Comparison of ENCODE assay signal across 13 mouse cellular contexts in genomic region chr6:41554295-41555169, GRCm38 (mm10). TPM values are rescaled to one million over a fixed set of nuclear protein-coding genes. Genes with fewer than 3 reads are reported as not detected.
DNase-seq lines count a peak whose midpoint lies in the region; ATAC-seq and TF ChIP-seq lines count a peak whose summit lies in the region.
"Had no signal": no experiment of that assay in that cellular context is flagged by ENCODE, and none has a peak within 500 bp of the region (broad histone marks: within the 10 kb centered on the region; RNA-seq: fewer than 3 reads in every experiment).

No protein-coding gene starts in this region.

- no peaks in the 10 kb centered on the region for H3K9me3 ChIP-seq in liver, embryonic 12.5 days (replicated peaks)
- H3K9me3 ChIP-seq in CH12.LX (replicated peaks; ENCODE audit: low read length): no peaks in the 10 kb centered on the region
- H3K9me3 ChIP-seq in intestine, embryonic 15.5 days: no peaks in the 10 kb centered on the region
- H3K9me3 ChIP-seq: hindbrain, embryonic 15.5 days had no signal

- H3K4me3 ChIP-seq in liver, adult 2 months (ENCODE audit: insufficient read depth, low read depth, low read length): no peak overlapping the region
- H3K4me3 ChIP-seq in liver, embryonic 12.5 days: no peak overlapping the region
- no peak overlapping the region for H3K4me3 ChIP-seq in CH12.LX (replicated peaks in 1 of 3; ENCODE audit: low read depth in 2 of 3, low read length in 2 of 3, poor library complexity in 1 of 3)
- no peak overlapping the region for H3K4me3 ChIP-seq in myocyte
- no peak overlapping the region for H3K4me3 ChIP-seq in intestine, embryonic 15.5 days (replicated peaks)
- H3K4me3 ChIP-seq: hindbrain, embryonic 15.5 days; left cerebral cortex, adult 2 months had no signal

- TF ChIP-seq CTCF in liver, adult 2 months (IDR thresholded peaks at IDR 0.05; ENCODE audit: low read depth, low read length): no peak
- no peak for TF ChIP-seq CTCF in CH12.LX (conservative IDR thresholded peaks at IDR 0.05 in 1 of 2, IDR thresholded peaks at IDR 0.05 in 1 of 2; ENCODE audit: low read depth in 2 of 2, low read length in 2 of 2)

- dilution Hi-C loops in CH12.LX (cut with MboI; ENCODE audit: extremely low pct_ligation_motif_present, extremely low pct_unique_long_range_greater_than_20kb, low sequenced_read_pairs): no loop called here

- no peak for ATAC-seq in liver, embryonic 12.5 days
- no peak for ATAC-seq in intestine, embryonic 15.5 days

- H3K4me2 ChIP-seq in liver, embryonic 12.5 days: no peak overlapping the region
- no peak overlapping the region for H3K4me2 ChIP-seq in CH12.LX (ENCODE audit: insufficient read depth, low read depth, poor library complexity, severe bottlenecking)
- peak overlapping the region; percentile 40 for H3K4me2 ChIP-seq in myocyte (ENCODE audit: low read depth)
- H3K4me2 ChIP-seq in intestine, embryonic 15.5 days (replicated peaks): no peak overlapping the region
- H3K4me2 ChIP-seq: hindbrain, embryonic 15.5 days had no signal

- intact Hi-C loops in gastrocnemius, postnatal 36 days (cut with DNase I): no loop called here

- H3K36me3 ChIP-seq in liver, adult 2 months (ENCODE audit: control insufficient read depth, insufficient read depth, low read length): no peaks in the 10 kb centered on the region
- no peaks in the 10 kb centered on the region for H3K36me3 ChIP-seq in liver, embryonic 12.5 days
- H3K36me3 ChIP-seq in CH12.LX (replicated peaks in 1 of 2; ENCODE audit: control insufficient read depth in 1 of 2, insufficient read depth in 1 of 2, low read length in 1 of 2): no peaks in the 10 kb centered on the region
- H3K36me3 ChIP-seq in myocyte (ENCODE audit: control insufficient read depth, insufficient read depth): no peaks in the 10 kb centered on the region
- no peaks in the 10 kb centered on the region for H3K36me3 ChIP-seq in intestine, embryonic 15.5 days
- H3K36me3 ChIP-seq: hindbrain, embryonic 15.5 days had no signal

- no peak for TF ChIP-seq RAD21 in CH12.LX (IDR thresholded peaks at IDR 0.05; ENCODE audit: low read depth, low read length)

- no peaks in the 10 kb centered on the region for H3K79me2 ChIP-seq in liver, adult 2 months (ENCODE audit: control insufficient read depth, insufficient read depth, low read length)
- H3K79me2 ChIP-seq in CH12.LX (replicated peaks; ENCODE audit: control insufficient read depth, extremely low read depth, insufficient read depth, poor library complexity, severe bottlenecking): no peaks in the 10 kb centered on the region
- H3K79me2 ChIP-seq in myocyte (ENCODE audit: control insufficient read depth, insufficient read depth): no peaks in the 10 kb centered on the region

- DNase-seq in liver, adult 2 months (ENCODE audit: extremely low read depth, low read depth, low spot score): peak; percentile 15
- DNase-seq in CH12.LX (ENCODE audit: extremely low read depth): peak; percentile 31
- peak; percentile 82 to 92 for DNase-seq in thymus, postnatal 10 days (ENCODE audit: low spot score in 2 of 2)
- no peak for DNase-seq in gastrocnemius, postnatal 36 days
- no peak for DNase-seq in cerebellum, adult 11 months
- DNase-seq: gastrocnemius, postnatal 14 days; kidney, postnatal 14 days had no signal

- in situ Hi-C loops in CH12.LX (cut with MboI; ENCODE audit: low pct_ligation_motif_present, low pct_unique_long_range_greater_than_20kb, low sequenced_read_pairs): no loop called here

- H3ac ChIP-seq in myocyte (ENCODE audit: control insufficient read depth, insufficient read length): no peak overlapping the region

- no peak for TF ChIP-seq POLR2A in liver, adult 2 months (IDR thresholded peaks at IDR 0.05; ENCODE audit: extremely low read depth, insufficient read depth, low read length)
- TF ChIP-seq POLR2A in CH12.LX (IDR thresholded peaks at IDR 0.05; ENCODE audit: low read depth, low read length): no peak
- no peak for TF ChIP-seq POLR2A in myocyte (IDR thresholded peaks at IDR 0.05; ENCODE audit: insufficient read length, low read depth)

- TF ChIP-seq EP300 in CH12.LX (IDR thresholded peaks at IDR 0.05; ENCODE audit: low read length): no peak

- no peaks in the 10 kb centered on the region for H3K4me1 ChIP-seq in liver, adult 2 months (ENCODE audit: control insufficient read depth, insufficient read depth, low read length)
- H3K4me1 ChIP-seq in liver, embryonic 12.5 days: no peaks in the 10 kb centered on the region
- H3K4me1 ChIP-seq in CH12.LX (ENCODE audit: control insufficient read depth in 1 of 2, insufficient read depth in 2 of 2): peaks cover 0 to 36% of the 10 kb centered on the region in 2 experiments; a peak in 2 of 4 replicates
- H3K4me1 ChIP-seq in intestine, embryonic 15.5 days (replicated peaks): no peaks in the 10 kb centered on the region
- H3K4me1 ChIP-seq: hindbrain, embryonic 15.5 days had no signal

- H3K27me3 ChIP-seq in liver, adult 2 months (ENCODE audit: control insufficient read depth, insufficient read depth, low read length): no peaks in the 10 kb centered on the region
- no peaks in the 10 kb centered on the region for H3K27me3 ChIP-seq in liver, embryonic 12.5 days (replicated peaks)
- H3K27me3 ChIP-seq in CH12.LX (replicated peaks) (no peaks in the 10 kb centered on the region), myocyte (ENCODE audit: control insufficient read depth, insufficient read depth, insufficient read length) (no peaks in the 10 kb centered on the region)
- no peaks in the 10 kb centered on the region for H3K27me3 ChIP-seq in intestine, embryonic 15.5 days (replicated peaks)
- H3K27me3 ChIP-seq: hindbrain, embryonic 15.5 days had no signal

- no peak overlapping the region for H3K9ac ChIP-seq in liver, adult 2 months (ENCODE audit: low read depth, low read length)
- no peak overlapping the region for H3K9ac ChIP-seq in liver, embryonic 12.5 days
- no peak overlapping the region for H3K9ac ChIP-seq in CH12.LX (ENCODE audit: insufficient read depth, low read depth)
- H3K9ac ChIP-seq in intestine, embryonic 15.5 days: no peak overlapping the region
- H3K9ac ChIP-seq: hindbrain, embryonic 15.5 days; liver, embryonic 14.5 days had no signal

- no peak overlapping the region for H3K27ac ChIP-seq in liver, adult 2 months (replicated peaks; ENCODE audit: insufficient read depth, low read depth, low read length)
- H3K27ac ChIP-seq in liver, embryonic 12.5 days: no peak overlapping the region
- no peak overlapping the region for H3K27ac ChIP-seq in CH12.LX (ENCODE audit: insufficient read depth, low read depth)
- H3K27ac ChIP-seq in intestine, embryonic 15.5 days: no peak overlapping the region
- H3K27ac ChIP-seq: hindbrain, embryonic 15.5 days; liver, embryonic 14.5 days had no signal

- 69% methylated on average over 7 of the region's 7 CpGs for WGBS in liver, adult 2 months
- WGBS in liver, embryonic 12.5 days (ENCODE audit: insufficient replicate concordance): 29% methylated on average over 7 of the region's 7 CpGs
- WGBS in intestine, embryonic 15.5 days: 64% methylated on average over 7 of the region's 7 CpGs

TF ChIP-seq in CH12.LX, 34 proteins besides CTCF, POLR2A, EP300 and RAD21:
- no peak for TF ChIP-seq GABPA (IDR thresholded peaks at IDR 0.05; ENCODE audit: insufficient replicate concordance, low read depth, low read length)

TF ChIP-seq in myocyte, 11 proteins besides CTCF, POLR2A, EP300 and RAD21:
- TF ChIP-seq MYOD1 (IDR thresholded peaks at IDR 0.05; ENCODE audit: control insufficient read depth in 1 of 3, insufficient read length in 2 of 3, low read depth in 2 of 3) (peak in 2 of 3 experiments; percentile 38 to 51), MYOG (IDR thresholded peaks at IDR 0.05; ENCODE audit: control insufficient read depth in 1 of 3, insufficient read depth in 1 of 3, insufficient read length in 2 of 3, low read depth in 2 of 3) (no peak)

RNA-seq across cellular contexts. Expression of gene Prss2, which starts 32.9 kb away (rescaled TPM):
- total RNA-seq in liver, adult 2 months (2014; rRNA removed): 29.1 and 173 TPM in 2 replicates
- polyA plus RNA-seq in liver, adult 2 months (2012; rRNA removed): 0.48 and 1.7 TPM in 2 replicates
- 0.22 TPM in 1 of 2 replicates, not detected in the other for polyA plus RNA-seq in liver, embryonic 12.5 days (2016; fragmentation: Nextera tagmentation; extraction: Ambion mirVana)
- total RNA-seq in CH12.LX (2012; rRNA removed) (not detected in 2 replicates), CH12.LX (2014; rRNA removed) (not detected in 2 replicates)
- polyA plus RNA-seq in CH12.LX (2012; ENCODE audit: insufficient read length, low read depth) (not detected in 2 replicates), myocyte (2012; fragmentation: generic; extraction: Trizol) (0.14 TPM)
- total RNA-seq in gastrocnemius, postnatal 36 days (2021): not detected
- 44.4 and 169 TPM in 2 replicates for polyA plus RNA-seq in intestine, embryonic 15.5 days (2015; fragmentation: Nextera tagmentation; extraction: Ambion mirVana)
- total RNA-seq: gastrocnemius, postnatal 14 days; left cerebral cortex, adult 2 months had no signal
- polyA plus RNA-seq: hindbrain, embryonic 15.5 days had no signal

RNA-seq across cellular contexts. Expression of gene Ephb6, which starts 50.8 kb away (rescaled TPM):
- 0.46 and 1.8 TPM in 2 replicates for total RNA-seq in liver, adult 2 months (2014; rRNA removed)
- 0.88 and 1.3 TPM in 2 replicates for polyA plus RNA-seq in liver, adult 2 months (2012; rRNA removed)
- polyA plus RNA-seq in liver, embryonic 12.5 days (2016; fragmentation: Nextera tagmentation; extraction: Ambion mirVana): 2.4 and 2.9 TPM in 2 replicates
- 0.04 TPM in 1 of 2 replicates, not detected in the other for total RNA-seq in CH12.LX (2012; rRNA removed)
- not detected in 2 replicates for total RNA-seq in CH12.LX (2014; rRNA removed)
- not detected in 2 replicates for polyA plus RNA-seq in CH12.LX (2012; ENCODE audit: insufficient read length, low read depth)
- polyA plus RNA-seq in myocyte (2012; fragmentation: generic; extraction: Trizol): 49.6 TPM
- total RNA-seq in gastrocnemius, postnatal 36 days (2021): 1 to 10 TPM; 1.1 to 1.3 TPM
- polyA plus RNA-seq in intestine, embryonic 15.5 days (2015; fragmentation: Nextera tagmentation; extraction: Ambion mirVana): 7.7 and 9.8 TPM in 2 replicates

Comparison
In these comparisons a context has a peak if more than half of its experiments do, and no peak if none do; other contexts are left out.
1. DNase-seq: peak in liver, adult 2 months (single experiment), CH12.LX (single experiment) and thymus, postnatal 10 days (2 of 2); none in gastrocnemius, postnatal 36 days (0 of 2) and cerebellum, adult 11 months (single experiment).
2. RNA of gene Prss2, which starts 32.9 kb away (polyA plus RNA-seq): 44.4 to 169 TPM in intestine, embryonic 15.5 days; 0.48 to 1.7 TPM in liver, adult 2 months, 0.14 TPM in myocyte (single experiment), 0.22 TPM in liver, embryonic 12.5 days and not detected in CH12.LX; every median in the first group is over 10 times any median in the second.